Mouse (Mus musculus) MEL (cell line): ENCODE measurements around the gene Gm813. TPM values are rescaled to one million over a fixed set of nuclear protein-coding genes. Genes with fewer than 3 reads are reported as not detected.
A peak's percentile ranks its signal among the peaks of the same experiment; 100 is the strongest.

Experiments used
- DNase-seq: peaks from one replicate; pipeline ENCODE4 v3.0.0; 2011; ENCODE audit warnings: low read depth, low spot score
- H3K27ac ChIP-seq: 2 replicates; pipeline ENCODE4 v1.5.1; 2012; ENCODE audit warnings: low read depth, mild to moderate bottlenecking, control low read depth, low read length, moderate library complexity; ENCODE audit not compliant: control insufficient read depth
- H3K27me3 ChIP-seq, 2 experiments: fragments of 150-350 bp in 1 of 2; sonication (generic) in 1 of 2; 2 replicates each; pipeline ENCODE4 v1.6.1; 2012; ENCODE audit warnings: low read length in 2 of 2, mild to moderate bottlenecking in 2 of 2, improper control_type of control experiment in 1 of 2, moderate library complexity in 1 of 2; ENCODE audit not compliant: insufficient read depth in 2 of 2, control insufficient read depth in 1 of 2
- H3K36me3 ChIP-seq, 2 experiments: 2 replicates each; pipeline ENCODE4 v1.6.1; 2012 to 2014; ENCODE audit warnings: low read length in 2 of 2, improper control_type of control experiment in 1 of 2, inconsistent platforms in 1 of 2, mild to moderate bottlenecking in 1 of 2; ENCODE audit not compliant: insufficient read depth in 2 of 2, control insufficient read depth in 1 of 2
- H3K4me1 ChIP-seq, 2 experiments: fragments of 150-350 bp in 1 of 2; sonication (generic) in 1 of 2; 2 replicates each; pipeline ENCODE4 v1.6.1; 2012; ENCODE audit warnings: low read length in 2 of 2, improper control_type of control experiment in 1 of 2, mild to moderate bottlenecking in 1 of 2; ENCODE audit not compliant: insufficient read depth in 2 of 2, control insufficient read depth in 1 of 2
- H3K4me3 ChIP-seq, 2 experiments: fragments of 150-350 bp in 1 of 2; sonication (generic) in 1 of 2; 2 replicates each; pipeline ENCODE4 v1.5.1; 2012; ENCODE audit warnings: low read depth in 2 of 2, low read length in 2 of 2, mild to moderate bottlenecking in 2 of 2, moderate library complexity in 2 of 2, control low read depth in 1 of 2, improper control_type of control experiment in 1 of 2; ENCODE audit not compliant: control insufficient read depth in 1 of 2, insufficient read depth in 1 of 2
- H3K79me2 ChIP-seq: 2 replicates; pipeline ENCODE4 v1.6.1; 2012; ENCODE audit warnings: mild to moderate bottlenecking, low read length, moderate library complexity; ENCODE audit not compliant: control insufficient read depth, poor library complexity, insufficient read depth
- H3K9ac ChIP-seq: 2 replicates; pipeline ENCODE4 v1.6.1; 2012; ENCODE audit warnings: low read depth, mild to moderate bottlenecking, control low read depth, low read length, moderate library complexity; ENCODE audit not compliant: control insufficient read depth, poor library complexity, severe bottlenecking
- H3K9me3 ChIP-seq: fragments of 150-350 bp; sonication (generic); replicated peaks from 2 replicates; pipeline ENCODE4 v1.6.1; 2012; ENCODE audit warnings: mild to moderate bottlenecking, low read length, improper control_type of control experiment, moderate library complexity; ENCODE audit not compliant: insufficient read depth
- BHLHE40 ChIP-seq: IDR thresholded peaks from 2 replicates; pipeline ENCODE4 v1.6.1; 2012; ENCODE audit warnings: low read depth, mild to moderate bottlenecking, inconsistent platforms, low read length, improper control_type of control experiment, borderline replicate concordance
- E2F4 ChIP-seq: IDR thresholded peaks from 2 replicates; pipeline ENCODE4 v1.6.1; 2011; ENCODE audit warnings: low read depth, low read length, improper control_type of control experiment, borderline replicate concordance
- ELF1 ChIP-seq: IDR thresholded peaks from 2 replicates; pipeline ENCODE4 v1.6.1; 2014; ENCODE audit warnings: low read depth, mild to moderate bottlenecking, inconsistent platforms, low read length, improper control_type of control experiment, moderate library complexity
- EP300 ChIP-seq, 2 experiments: IDR thresholded peaks; 2 replicates each; pipeline ENCODE4 v1.6.1; 2011; ENCODE audit warnings: improper control_type of control experiment in 2 of 2, low read length in 2 of 2, low read depth in 1 of 2, mild to moderate bottlenecking in 1 of 2
- ETS1 ChIP-seq: IDR thresholded peaks from 2 replicates; pipeline ENCODE4 v1.6.1; 2012; ENCODE audit warnings: low read depth, mild to moderate bottlenecking, inconsistent platforms, low read length, improper control_type of control experiment, moderate library complexity
- GABPA ChIP-seq: IDR thresholded peaks from 2 replicates; pipeline ENCODE4 v1.6.1; 2012; ENCODE audit warnings: low read depth, mild to moderate bottlenecking, inconsistent platforms, low read length, improper control_type of control experiment, moderate library complexity
- GATA1 ChIP-seq: IDR thresholded peaks from 2 replicates; pipeline ENCODE4 v1.6.1; 2011; ENCODE audit warnings: low read depth, low read length, improper control_type of control experiment
- JUND ChIP-seq: IDR thresholded peaks from 2 replicates; pipeline ENCODE4 v1.6.1; 2011; ENCODE audit warnings: low read depth, mild to moderate bottlenecking, improper control_type of control experiment, low read length
- KAT2A ChIP-seq: conservative IDR thresholded peaks from 2 replicates; pipeline ENCODE4 v1.6.1; 2012; ENCODE audit warnings: low read depth, low read length, improper control_type of control experiment, inconsistent platforms
- MAX ChIP-seq: IDR thresholded peaks from 2 replicates; pipeline ENCODE4 v1.6.1; 2011; ENCODE audit warnings: low read length, improper control_type of control experiment
- MAZ ChIP-seq: IDR thresholded peaks from 2 replicates; pipeline ENCODE4 v1.6.1; 2012; ENCODE audit warnings: low read depth, mild to moderate bottlenecking, inconsistent platforms, low read length, improper control_type of control experiment
- MEF2A ChIP-seq: IDR thresholded peaks from 2 replicates; pipeline ENCODE4 v1.6.1; 2014; ENCODE audit warnings: low read depth, mild to moderate bottlenecking, inconsistent platforms, low read length, improper control_type of control experiment; ENCODE audit not compliant: poor library complexity, insufficient replicate concordance, severe bottlenecking; ENCODE audit errors: extremely low read depth
- MXI1 ChIP-seq: IDR thresholded peaks from 2 replicates; pipeline ENCODE4 v1.6.1; 2011; ENCODE audit warnings: mild to moderate bottlenecking, low read depth, low read length, improper control_type of control experiment
- MYC ChIP-seq: IDR thresholded peaks from 2 replicates; pipeline ENCODE4 v1.6.1; 2011; ENCODE audit warnings: low read depth, mild to moderate bottlenecking, low read length, improper control_type of control experiment, moderate library complexity
- NRF1 ChIP-seq: IDR thresholded peaks from 2 replicates; pipeline ENCODE4 v1.6.1; 2014; ENCODE audit warnings: low read depth, mild to moderate bottlenecking, inconsistent platforms, low read length, improper control_type of control experiment, moderate library complexity; ENCODE audit not compliant: poor library complexity, insufficient read depth, severe bottlenecking
- POLR2A ChIP-seq, 2 experiments: IDR thresholded peaks; 2 replicates each; pipeline ENCODE4 v1.6.1; 2011 to 2012; ENCODE audit warnings: low read length in 2 of 2, mild to moderate bottlenecking in 2 of 2, control low read depth in 1 of 2, improper control_type of control experiment in 1 of 2, low read depth in 1 of 2, moderate library complexity in 1 of 2; ENCODE audit not compliant: control insufficient read depth in 1 of 2, insufficient read depth in 1 of 2, poor library complexity in 1 of 2
- POLR2AphosphoS2 ChIP-seq: IDR thresholded peaks from 2 replicates; pipeline ENCODE4 v1.6.1; 2011; ENCODE audit warnings: low read length, improper control_type of control experiment
- POLR2AphosphoS5 ChIP-seq: IDR thresholded peaks from 2 replicates; pipeline ENCODE4 v1.6.1; 2012; ENCODE audit warnings: low read depth, borderline replicate concordance, mild to moderate bottlenecking, inconsistent platforms, low read length, moderate library complexity, mixed read lengths
- RAD21 ChIP-seq: IDR thresholded peaks from 2 replicates; pipeline ENCODE4 v1.6.1; 2011; ENCODE audit warnings: mild to moderate bottlenecking, low read depth, low read length, improper control_type of control experiment
- RCOR1 ChIP-seq: IDR thresholded peaks from 2 replicates; pipeline ENCODE4 v1.6.1; 2012; ENCODE audit warnings: low read depth, mild to moderate bottlenecking, inconsistent platforms, low read length, improper control_type of control experiment
- SIN3A ChIP-seq: IDR thresholded peaks from 2 replicates; pipeline ENCODE4 v1.6.1; 2012; ENCODE audit warnings: low read length, improper control_type of control experiment, inconsistent platforms
- TAL1 ChIP-seq: IDR thresholded peaks from 2 replicates; pipeline ENCODE4 v1.6.1; 2012; ENCODE audit warnings: mild to moderate bottlenecking, inconsistent platforms, low read length, moderate library complexity, mixed read lengths
- TCF12 ChIP-seq: IDR thresholded peaks from 2 replicates; pipeline ENCODE4 v1.6.1; 2014; ENCODE audit warnings: low read depth, mild to moderate bottlenecking, inconsistent platforms, low read length, improper control_type of control experiment, moderate library complexity
- ZC3H11A ChIP-seq: IDR thresholded peaks from 2 replicates; pipeline ENCODE4 v1.6.1; 2012; ENCODE audit warnings: low read depth, mild to moderate bottlenecking, inconsistent platforms, low read length, improper control_type of control experiment
- ZMIZ1 ChIP-seq: IDR thresholded peaks from 2 replicates; pipeline ENCODE4 v1.6.1; 2012; ENCODE audit warnings: low read depth, mild to moderate bottlenecking, inconsistent platforms, low read length, improper control_type of control experiment, moderate library complexity
- polyA plus RNA-seq, 2 experiments: library from polyadenylated mRNA; stranded (reverse) in 1 of 2; unstranded in 1 of 2; fragments of >175 nt in 1 of 2; fragments of >200 nt in 1 of 2; gene quantifications; 2 replicates each; pipeline versions ENCODE4 v1.2.1 to v1.2.4; 2012; ENCODE audit warnings: low replicate concordance in 2 of 2, low read depth in 1 of 2; ENCODE audit not compliant: insufficient read length in 2 of 2, insufficient read depth in 1 of 2, missing spikeins in 1 of 2
- total RNA-seq: library from RNA; depleted of rRNA; stranded (reverse); fragments of 300-350 nt; gene quantifications from 2 replicates; pipeline ENCODE4 v1.2.3, GENCODE M21; 2012

The Gm813 gene
- total and polyA plus RNA-seq, 3 experiments: not detected

GRCm38 (mm10) chr16:58638689-58639175 lies 22.0 kb upstream of the Gm813 start, which contains the start of gene E330017A01Rik:
Gene E330017A01Rik, minus strand, starts transcription at chr16:58638739.
- H3K27ac ChIP-seq: peak within 1 kb of the TSS; percentile 88
- peak; percentile 90 for DNase-seq
- peak; percentile 61; the same call in 1 of the 2 replicates for TF ChIP-seq JUND
- TF ChIP-seq EP300 (IDR thresholded peaks at IDR 0.05; ENCODE audit: low read depth in 1 of 2, low read length in 2 of 2): peak; percentile 20 to 68; a peak in 2 of 4 replicates
- TF ChIP-seq GATA1: peak; percentile 65
- no peak for TF ChIP-seq BHLHE40
- no peak for TF ChIP-seq NRF1
- peak; percentile 37; the same call in 1 of the 2 replicates for TF ChIP-seq TAL1
- TF ChIP-seq ETS1: peak; percentile 94
- TF ChIP-seq POLR2AphosphoS5: no peak
- no peak; the same call in 1 of the 2 replicates for TF ChIP-seq MXI1
- no peak; the same call in 1 of the 2 replicates for TF ChIP-seq ZC3H11A
- TF ChIP-seq TCF12: peak; percentile 53; the same call in 1 of the 2 replicates
- no peak for TF ChIP-seq SIN3A
- TF ChIP-seq GABPA: no peak
- no peak for TF ChIP-seq POLR2AphosphoS2
- TF ChIP-seq RAD21: no peak
- no peak for TF ChIP-seq MYC
- TF ChIP-seq ZMIZ1: no peak
- TF ChIP-seq POLR2A (IDR thresholded peaks at IDR 0.05; ENCODE audit: control insufficient read depth in 1 of 2, insufficient read depth in 1 of 2, low read depth in 1 of 2, low read length in 2 of 2, poor library complexity in 1 of 2): no peak
- no peak for TF ChIP-seq ELF1
- peak within 1 kb of the TSS; percentile 46 for H3K9ac ChIP-seq
- H3K4me3 ChIP-seq: peak within 1 kb of the TSS; percentile 62 to 71
- peaks cover 0 to 14% of the 10 kb centered on the region in 2 experiments; a peak in 2 of 4 replicates for H3K36me3 ChIP-seq
- H3K9me3 ChIP-seq: no peaks in the 10 kb centered on the region
- H3K4me1 ChIP-seq: peaks cover 4 to 8% of the 10 kb centered on the region in 2 experiments; a peak in 2 of 4 replicates
- no peaks in the 10 kb centered on the region for H3K79me2 ChIP-seq
- no peaks in the 10 kb centered on the region for H3K27me3 ChIP-seq

GRCm38 (mm10) chr16:58638016-58638415 lies 21.2 kb upstream of the Gm813 start:
- no peaks in the 10 kb centered on the region for H3K27me3 ChIP-seq
- peak overlapping the region; percentile 88 for H3K27ac ChIP-seq
- peak; percentile 73 for DNase-seq
- H3K9me3 ChIP-seq: no peaks in the 10 kb centered on the region
- peaks cover 0 to 14% of the 10 kb centered on the region in 2 experiments; a peak in 2 of 4 replicates for H3K36me3 ChIP-seq
- peak overlapping the region; percentile 46 for H3K9ac ChIP-seq
- peak; percentile 28; the same call in 1 of the 2 replicates for TF ChIP-seq SIN3A
- TF ChIP-seq ELF1: no peak
- no peak for TF ChIP-seq GABPA
- TF ChIP-seq GATA1: peak; percentile 36; the same call in 1 of the 2 replicates
- TF ChIP-seq EP300 (IDR thresholded peaks at IDR 0.05; ENCODE audit: low read depth in 1 of 2, low read length in 2 of 2): peak; percentile 50 to 75
- TF ChIP-seq MYC: 0 out of 2 replicates have a peak, but pooled peaks have one; percentile 3
- TF ChIP-seq E2F4: no peak
- TF ChIP-seq ETS1: peak; percentile 68
- TF ChIP-seq MAX: no peak
- no peak for TF ChIP-seq MEF2A
- TF ChIP-seq MAZ: no peak
- no peak for TF ChIP-seq TCF12
- no peak for TF ChIP-seq JUND
- no peak for TF ChIP-seq KAT2A
- TF ChIP-seq POLR2AphosphoS2: no peak
- TF ChIP-seq NRF1: no peak
- TF ChIP-seq MXI1: no peak
- peak; percentile 62 for TF ChIP-seq RCOR1
- TF ChIP-seq ZC3H11A: no peak
- TF ChIP-seq, all 39 proteins: peak for 6
- Histone ChIP-seq H3K4me3 (peak overlapping the region; percentile 62 to 71), H3K4me1 (peaks cover 4 to 8% of the 10 kb centered on the region in 2 experiments; a peak in 2 of 4 replicates), H3K79me2 (no peaks in the 10 kb centered on the region)
